Mouse (Mus musculus): ENCODE data around the gene Gzmk. TPM values are rescaled to one million over a fixed set of nuclear protein-coding genes. Genes with fewer than 3 reads are reported as not detected.

Gzmk gene
- total and polyA plus RNA-seq, 3 experiments, result not detected

DNA sequence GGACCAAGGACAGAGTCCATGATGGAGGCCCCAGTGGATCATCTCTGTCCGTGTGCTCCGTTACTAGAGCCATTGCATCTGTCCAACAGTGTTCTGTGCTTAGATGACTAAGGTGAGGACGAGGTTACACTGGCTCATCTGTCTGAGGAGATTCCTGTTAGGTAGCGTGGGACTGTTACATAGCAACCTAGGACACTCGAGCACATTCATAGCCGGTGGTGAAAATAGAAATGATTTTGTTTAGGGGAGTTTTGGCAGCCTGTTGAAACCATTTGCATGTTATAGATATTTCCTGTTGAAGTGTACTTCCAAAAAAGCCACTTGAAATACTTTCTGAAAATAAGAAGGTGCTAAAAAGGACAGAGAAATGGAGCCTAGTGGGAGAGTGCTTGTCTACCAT lies 51.5 kb downstream of the Gzmk start:
- no peak for DNase-seq (ENCODE audit: extremely low read depth)
- Histone ChIP-seq H3K27ac (ENCODE audit: insufficient read depth, low read depth) (no peak overlapping the region), H3K4me2 (ENCODE audit: insufficient read depth, low read depth, poor library complexity, severe bottlenecking) (no peak overlapping the region), H3K9ac (ENCODE audit: insufficient read depth, low read depth) (no peak overlapping the region), H3K36me3 (replicated peaks in 1 of 2; ENCODE audit: control insufficient read depth in 1 of 2, insufficient read depth in 1 of 2, low read length in 1 of 2) (no peaks in the 10 kb centered on the region), H3K79me2 (replicated peaks; ENCODE audit: control insufficient read depth, extremely low read depth, insufficient read depth, poor library complexity, severe bottlenecking) (no peaks in the 10 kb centered on the region), H3K4me1 (ENCODE audit: control insufficient read depth in 1 of 2, insufficient read depth in 2 of 2) (peaks cover 5 to 27% of the 10 kb centered on the region in 2 experiments), H3K9me3 (replicated peaks; ENCODE audit: low read length) (no peaks in the 10 kb centered on the region), H3K4me3 (replicated peaks in 1 of 3; ENCODE audit: low read depth in 2 of 3, low read length in 2 of 3, poor library complexity in 1 of 3) (no peak overlapping the region), H3K27me3 (replicated peaks) (no peaks in the 10 kb centered on the region)
- in situ Hi-C loops (cut with MboI; ENCODE audit: low pct_ligation_motif_present, low pct_unique_long_range_greater_than_20kb, low sequenced_read_pairs) (no loop called here), dilution Hi-C loops (cut with MboI; ENCODE audit: extremely low pct_ligation_motif_present, extremely low pct_unique_long_range_greater_than_20kb, low sequenced_read_pairs) (no loop called here)
- TF ChIP-seq TBP (conservative IDR thresholded peaks at IDR 0.05; ENCODE audit: low read depth, low read length), result no peak
- TF ChIP-seq EP300 (IDR thresholded peaks at IDR 0.05; ENCODE audit: low read length), result no peak
- no peak for TF ChIP-seq JUND (conservative IDR thresholded peaks at IDR 0.05; ENCODE audit: low read depth, low read length)
- no peak for TF ChIP-seq NRF1 (IDR thresholded peaks at IDR 0.05; ENCODE audit: low read depth, low read length)
- no peak for TF ChIP-seq CTCF (conservative IDR thresholded peaks at IDR 0.05 in 1 of 2, IDR thresholded peaks at IDR 0.05 in 1 of 2; ENCODE audit: low read depth in 2 of 2, low read length in 2 of 2)
- TF ChIP-seq CHD2 (IDR thresholded peaks at IDR 0.05; ENCODE audit: low read length), result no peak
- no peak for TF ChIP-seq JUN (IDR thresholded peaks at IDR 0.05; ENCODE audit: insufficient read depth, low read depth, low read length)
- no peak for TF ChIP-seq RAD21 (IDR thresholded peaks at IDR 0.05; ENCODE audit: low read depth, low read length)
- TF ChIP-seq ZC3H11A (IDR thresholded peaks at IDR 0.05; ENCODE audit: low read depth, low read length), result no peak
- TF ChIP-seq HCFC1 (IDR thresholded peaks at IDR 0.05; ENCODE audit: low read depth, low read length), result no peak
- no peak for TF ChIP-seq ZNF384 (IDR thresholded peaks at IDR 0.05; ENCODE audit: low read depth, low read length)
- no peak for TF ChIP-seq USF1 (IDR thresholded peaks at IDR 0.05; ENCODE audit: low read depth, low read length)
- TF ChIP-seq KAT2A (IDR thresholded peaks at IDR 0.05; ENCODE audit: insufficient replicate concordance, low read length), result no peak
- TF ChIP-seq MAX (IDR thresholded peaks at IDR 0.05; ENCODE audit: low read length), result no peak
- no peak for TF ChIP-seq GABPA (IDR thresholded peaks at IDR 0.05; ENCODE audit: insufficient replicate concordance, low read depth, low read length)
- no peak for TF ChIP-seq ZMIZ1 (IDR thresholded peaks at IDR 0.05; ENCODE audit: low read depth, low read length)
- no peak for TF ChIP-seq POLR2AphosphoS2 (IDR thresholded peaks at IDR 0.05; ENCODE audit: low read depth, low read length)
- TF ChIP-seq NELFE (IDR thresholded peaks at IDR 0.05; ENCODE audit: low read depth, low read length), result no peak
- TF ChIP-seq E2F4 (IDR thresholded peaks at IDR 0.05; ENCODE audit: insufficient replicate concordance, low read depth, low read length), result no peak

DNA sequence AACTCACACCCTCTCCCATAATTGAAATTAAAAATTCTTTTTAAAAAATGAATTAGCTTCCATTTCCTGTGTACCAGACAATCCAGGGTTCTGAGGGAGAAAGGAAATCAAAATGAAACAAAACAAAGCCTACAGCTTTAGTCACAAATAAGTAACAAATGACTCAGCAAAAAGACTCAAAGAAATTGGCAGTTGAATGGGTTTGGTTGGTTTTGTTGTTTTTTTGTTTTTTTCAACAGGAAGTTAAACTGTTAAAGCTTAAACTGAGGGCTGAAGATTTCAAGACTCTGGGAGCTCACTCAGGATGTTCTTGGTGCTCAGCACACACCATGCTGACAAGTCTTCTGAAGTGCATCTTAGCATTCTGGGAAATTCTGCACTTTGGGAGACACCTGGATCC lies 55.5 kb downstream of the Gzmk start:
- H3K9me3 ChIP-seq (replicated peaks; ENCODE audit: low read length), result no peaks in the 10 kb centered on the region
- H3K79me2 ChIP-seq (replicated peaks; ENCODE audit: control insufficient read depth, extremely low read depth, insufficient read depth, poor library complexity, severe bottlenecking), result no peaks in the 10 kb centered on the region
- H3K36me3 ChIP-seq (replicated peaks in 1 of 2; ENCODE audit: control insufficient read depth in 1 of 2, insufficient read depth in 1 of 2, low read length in 1 of 2), result no peaks in the 10 kb centered on the region
- dilution Hi-C loops (cut with MboI; ENCODE audit: extremely low pct_ligation_motif_present, extremely low pct_unique_long_range_greater_than_20kb, low sequenced_read_pairs) (no loop called here), in situ Hi-C loops (cut with MboI; ENCODE audit: low pct_ligation_motif_present, low pct_unique_long_range_greater_than_20kb, low sequenced_read_pairs) (no loop called here)
- H3K27me3 ChIP-seq (replicated peaks), result no peaks in the 10 kb centered on the region
- TF ChIP-seq ZKSCAN1 (IDR thresholded peaks at IDR 0.05; ENCODE audit: borderline replicate concordance, low read depth, low read length) (no peak), PAX5 (IDR thresholded peaks at IDR 0.05; ENCODE audit: low read length) (no peak), MAFK (IDR thresholded peaks at IDR 0.05; ENCODE audit: insufficient replicate concordance, low read length) (0 out of 2 replicates have a peak, but pooled peaks have one; percentile 44)
- no peak overlapping the region for H3K4me3 ChIP-seq (replicated peaks in 1 of 3; ENCODE audit: low read depth in 2 of 3, low read length in 2 of 3, poor library complexity in 1 of 3)
- no peak for DNase-seq (ENCODE audit: extremely low read depth)
- peaks cover 13 to 37% of the 10 kb centered on the region in 2 experiments for H3K4me1 ChIP-seq (ENCODE audit: control insufficient read depth in 1 of 2, insufficient read depth in 2 of 2)
- no peak overlapping the region for H3K27ac ChIP-seq (ENCODE audit: insufficient read depth, low read depth)
- no peak overlapping the region for H3K4me2 ChIP-seq (ENCODE audit: insufficient read depth, low read depth, poor library complexity, severe bottlenecking)
- H3K9ac ChIP-seq (ENCODE audit: insufficient read depth, low read depth), result no peak overlapping the region

Data from CH12.LX (cell line).